Mouse (Mus musculus): ENCODE measurements around the gene Scgb2b27. TPM values are rescaled to one million over a fixed set of nuclear protein-coding genes. Genes with fewer than 3 reads are reported as not detected.

Gene Scgb2b27
- not detected for total RNA-seq (2023)

DNA sequence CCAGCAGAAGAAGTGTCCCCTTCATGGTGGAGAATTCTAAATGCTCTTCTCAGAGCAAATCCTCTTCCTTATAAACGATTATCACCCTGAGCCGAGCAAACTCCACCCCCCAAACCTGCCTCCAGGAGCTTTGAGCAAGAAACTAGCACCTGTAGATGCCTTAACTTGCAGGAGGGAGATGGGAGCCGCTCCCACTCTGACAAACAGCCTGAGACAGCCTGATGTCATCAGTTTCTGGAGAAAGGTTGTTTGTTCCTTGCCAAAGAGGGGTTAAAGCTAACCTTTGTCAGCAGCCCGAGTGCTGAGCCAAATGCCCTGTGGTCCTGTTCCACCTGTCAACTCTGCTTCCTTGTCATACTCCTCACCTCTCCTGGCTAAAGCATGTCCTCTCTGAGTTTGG is at the start of gene Scgb2b27:
Scgb2b27 (minus strand) TSS at position 101 of the 400 bp plus-strand sequence.

DNA sequence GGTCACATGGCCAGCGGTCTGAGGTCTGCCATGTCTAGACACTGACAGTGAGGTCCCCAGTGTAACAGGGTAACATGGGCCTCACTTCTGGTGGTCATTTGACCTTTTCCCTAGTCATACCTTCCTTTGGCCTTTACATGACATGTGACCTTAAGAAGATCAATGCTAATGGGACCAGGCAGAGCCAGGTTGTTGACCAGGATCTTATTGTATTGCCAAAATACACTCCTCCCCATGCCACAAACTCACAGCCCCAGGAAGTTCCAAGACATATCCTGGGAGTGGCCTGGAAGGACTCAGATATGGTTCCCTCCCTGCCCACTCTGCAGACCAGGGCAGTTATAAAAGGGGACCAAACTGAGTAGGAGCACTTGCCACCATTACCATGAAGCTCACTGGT is 7.4 kb upstream of the Scgb2b27 start, which contains the start of gene Scgb1b27:
Scgb1b27 (plus strand) TSS at position 301 of the 400 bp plus-strand sequence.

Other genes with a start within 250 kb of the Scgb2b27 start
- gene Scgb2b26, start 68.9 kb downstream of the Scgb2b27 start, total RNA-seq (2023): not detected
- gene Scgb1b27, start 7.5 kb upstream of the Scgb2b27 start, total RNA-seq (2023): not detected
- not detected for gene Scgb1b30, start 81.5 kb upstream of the Scgb2b27 start, total RNA-seq (2023)
- gene Wtip, start 119.3 kb upstream of the Scgb2b27 start, total RNA-seq (2023): under 1 TPM in 1 of 2 experiments, not detected in 1; 0.31 TPM
- 10 to 100 TPM; 61.7 to 63.7 TPM for gene Uba2, start 155.7 kb upstream of the Scgb2b27 start, total RNA-seq (2023)
- 10 to 100 TPM; 16.7 to 20.2 TPM for gene Pdcd2l, start 182.7 kb upstream of the Scgb2b27 start, total RNA-seq (2023)
- 100 to 1,000 TPM; 774 to 885 TPM for gene Gpi1, start 216.4 kb upstream of the Scgb2b27 start, total RNA-seq (2023)
- not detected for gene Gm6096, start 237.1 kb upstream of the Scgb2b27 start, total RNA-seq (2023)

All from neutrophil, adult 59 days (primary cell).